Mouse (Mus musculus) right cerebral cortex, postnatal 14 days (tissue): ENCODE data around the gene Meis3.

ENCODE experiments used
- DNase-seq: peaks from one replicate; pipeline ENCODE4 v3.0.0; 2022

The Meis3 gene

DNA sequence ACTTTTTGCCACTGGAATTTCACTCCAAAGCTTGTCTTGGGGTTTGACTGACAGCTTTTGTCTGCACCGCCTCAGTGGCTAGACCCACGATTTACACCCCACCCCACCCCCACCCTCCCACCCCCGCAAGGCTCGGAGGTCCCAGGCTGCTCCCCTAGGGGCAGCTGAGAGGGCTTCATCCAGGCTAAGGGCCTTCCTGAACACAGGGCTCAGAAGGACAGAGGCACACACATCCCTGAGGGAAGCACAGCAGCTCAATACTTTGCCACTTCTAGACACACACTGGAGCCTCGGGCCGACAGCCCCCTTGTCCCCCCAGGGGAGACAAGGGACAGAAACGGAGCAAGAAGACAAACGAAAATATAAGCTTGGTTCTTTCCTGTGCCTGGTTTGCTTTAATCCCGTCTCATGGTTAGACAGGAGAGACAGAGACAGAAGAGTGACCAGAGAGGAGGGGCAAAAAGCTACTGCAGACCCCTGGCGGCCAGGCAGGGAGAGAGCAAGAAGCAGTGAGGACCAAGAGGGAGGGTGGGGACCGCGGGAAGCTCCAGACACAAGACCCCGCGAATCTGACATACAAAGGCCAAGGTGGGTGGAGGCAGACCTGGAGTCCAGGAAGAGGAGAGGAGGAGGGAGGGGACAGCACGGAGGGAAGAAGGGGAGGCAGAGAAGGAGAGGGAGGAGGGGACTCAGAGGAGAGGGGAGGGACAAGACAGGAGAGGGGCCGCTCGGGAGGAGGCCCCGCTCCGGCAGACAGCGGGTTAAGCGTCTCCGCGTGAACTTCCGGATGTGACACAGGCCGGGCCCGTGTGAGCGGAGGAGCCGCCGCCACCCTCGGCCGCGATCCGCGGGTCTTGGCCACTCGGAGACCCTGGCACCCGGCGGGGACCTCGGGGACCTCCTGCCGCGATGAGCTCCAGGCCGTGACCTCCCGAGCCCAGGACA lies at the start of gene Meis3:
TSS of gene Meis3 (plus strand) at position 494 of the 945 bp plus-strand sequence.
- peak; percentile 65 for DNase-seq

DNA sequence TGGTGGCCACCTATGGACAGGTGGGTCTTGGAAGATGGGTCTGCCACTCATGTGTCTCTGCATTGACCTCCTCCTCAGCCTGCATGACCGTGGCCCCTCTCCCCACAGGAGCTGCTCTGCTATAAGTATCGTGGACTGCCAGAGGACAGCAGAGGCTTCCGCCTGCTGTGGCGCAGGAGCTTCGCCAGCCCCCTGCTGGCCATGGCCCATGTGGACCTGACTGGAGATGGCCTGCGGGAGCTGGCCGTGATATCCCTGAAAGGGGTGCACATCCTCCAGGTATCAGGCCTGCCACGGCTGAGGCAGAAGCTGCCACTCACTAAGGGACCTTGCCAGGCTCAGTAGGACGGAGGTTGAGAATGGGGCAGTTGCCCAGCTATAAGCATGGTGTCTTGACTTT lies 49.1 kb upstream of the Meis3 start:
- DNase-seq, result no peak

DNA sequence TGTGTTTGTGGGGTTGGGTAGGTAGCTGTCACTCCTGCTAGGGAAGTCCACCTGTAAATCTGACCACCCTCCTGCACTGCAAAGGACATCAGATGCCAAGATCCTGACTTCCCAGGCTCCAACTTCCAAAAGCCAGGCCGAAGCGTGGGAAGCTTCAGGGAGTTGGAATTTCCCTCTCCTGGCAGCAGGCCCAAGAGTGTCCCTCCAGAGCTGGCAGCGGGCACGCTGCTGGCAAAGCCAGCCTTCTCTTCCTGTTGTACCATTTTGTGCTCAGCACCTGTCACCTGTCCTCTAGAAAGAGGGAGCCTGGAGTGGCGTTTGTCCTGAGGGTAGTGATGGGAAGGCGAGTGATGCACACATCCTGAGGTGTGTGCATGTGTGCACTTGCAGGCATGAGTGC lies 46.5 kb upstream of the Meis3 start:
- DNase-seq, result peak; percentile 57

DNA sequence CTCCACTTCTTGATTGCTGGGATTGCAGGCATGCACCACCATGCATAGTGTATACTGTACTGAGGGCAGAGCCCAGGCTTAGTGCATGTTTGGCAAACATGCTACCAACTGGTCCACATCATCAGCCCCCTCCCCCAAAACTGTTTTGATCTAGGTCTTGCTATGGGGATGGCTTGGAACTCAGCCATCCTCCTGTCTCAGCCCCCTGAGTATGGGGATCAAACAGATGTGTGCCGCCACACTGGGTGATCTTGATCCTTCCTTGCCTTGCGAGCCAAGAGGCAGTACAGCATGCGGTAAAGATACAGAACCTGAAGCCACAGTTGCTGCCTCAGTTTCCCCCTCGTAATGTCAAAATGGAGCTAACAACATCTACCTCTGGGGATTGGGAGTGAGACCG lies 46.0 kb upstream of the Meis3 start:
- DNase-seq, result no peak

DNA sequence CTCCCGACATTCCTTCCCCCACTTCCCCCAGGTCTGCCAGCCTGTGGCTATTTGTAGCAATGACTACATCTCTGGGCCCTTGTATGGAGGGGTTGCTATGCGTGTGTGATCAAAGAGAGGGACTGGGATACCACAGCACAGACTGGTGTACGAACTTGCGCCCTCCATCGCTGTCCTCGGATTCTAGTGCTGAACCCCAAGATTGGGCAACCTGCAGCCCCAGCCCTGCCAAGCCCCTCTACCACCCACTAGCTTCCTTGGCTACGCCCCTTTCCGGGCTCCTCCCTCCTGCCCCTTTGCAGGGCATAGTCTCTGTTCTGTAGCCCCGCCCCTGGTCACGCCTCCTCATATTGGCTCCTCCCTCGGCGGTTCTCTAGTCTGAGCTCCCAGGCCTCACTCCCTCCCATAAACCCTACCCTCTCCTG lies 45.5 kb upstream of the Meis3 start, which contains the start of gene Slc8a2:
TSS of gene Slc8a2 (plus strand) at position 406 of the 425 bp plus-strand sequence.
- peak; percentile 88 for DNase-seq

DNA sequence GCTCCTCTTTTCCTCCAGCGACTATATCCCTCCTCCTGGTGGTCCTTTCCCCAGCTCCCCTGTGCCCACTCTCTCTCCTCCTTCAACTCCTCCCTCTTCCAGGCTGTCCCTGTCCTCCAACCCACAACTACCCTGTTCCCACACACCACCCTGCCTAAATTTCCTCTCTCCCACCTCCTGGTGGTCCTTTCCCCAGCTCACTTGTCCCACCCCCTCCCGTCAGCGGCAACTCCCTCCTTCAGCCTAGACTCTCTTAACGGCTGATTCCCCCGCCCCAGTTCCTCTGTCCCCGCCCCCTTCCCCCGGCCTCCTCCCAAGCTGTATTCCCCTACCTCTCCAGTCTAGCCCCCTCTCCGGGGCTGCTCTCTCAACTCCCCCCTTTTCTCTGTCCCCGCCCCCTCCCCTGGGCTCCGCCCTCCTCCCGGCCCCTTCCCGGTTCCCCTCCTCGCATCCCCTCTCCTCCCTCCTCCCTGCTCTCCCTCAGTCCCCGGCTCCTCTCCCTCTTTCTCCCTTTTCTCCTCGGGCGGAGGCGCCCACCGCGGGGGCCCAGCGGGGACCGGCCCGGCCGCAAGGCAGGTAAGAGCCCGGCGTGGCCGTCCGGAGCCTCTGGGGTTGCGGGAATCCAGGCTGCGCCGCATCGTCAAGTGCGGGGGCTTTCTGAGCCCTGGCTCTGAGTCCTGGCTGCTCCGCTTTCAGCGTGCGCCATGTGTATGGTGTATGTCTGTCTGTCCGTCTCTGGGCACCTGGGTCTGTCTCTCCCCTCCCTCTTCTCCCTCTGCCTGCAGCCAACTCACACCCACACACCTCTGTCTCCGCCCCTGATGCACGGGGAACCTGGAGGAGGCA lies 44.8 kb upstream of the Meis3 start:
- peak; percentile 74 for DNase-seq

DNA sequence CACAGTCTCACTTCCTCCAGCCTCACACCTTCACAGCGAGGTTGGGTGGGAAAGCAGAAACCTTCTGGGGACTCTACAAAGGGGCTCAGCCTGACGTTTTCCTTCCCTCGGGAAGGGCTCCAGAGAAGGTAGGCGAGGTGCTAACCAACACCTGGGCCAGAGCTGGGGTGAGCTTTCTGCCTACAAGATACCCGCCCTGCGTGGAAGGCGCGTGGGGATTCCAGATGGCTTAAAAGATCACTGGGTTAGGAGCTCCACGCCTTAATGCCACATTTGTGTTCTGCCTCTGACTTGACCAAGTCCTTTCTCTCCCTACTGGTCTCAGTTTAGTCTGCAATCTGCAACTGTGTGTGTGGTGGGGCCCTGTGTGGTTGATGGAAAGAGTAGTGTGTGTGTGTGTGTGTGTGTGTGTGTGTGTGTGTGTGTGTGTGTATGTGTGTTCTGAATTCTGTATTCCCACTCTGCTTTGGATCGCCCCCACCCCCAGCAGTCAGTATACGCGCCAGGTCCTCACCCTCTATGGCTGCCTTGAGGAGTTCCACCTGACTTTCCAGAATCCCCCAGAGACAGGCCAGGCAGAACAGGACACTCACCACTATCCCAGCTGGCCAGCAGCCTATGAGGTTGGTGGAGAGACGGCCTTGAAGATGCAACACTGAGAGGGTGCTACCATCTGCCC lies 43.8 kb upstream of the Meis3 start:
- DNase-seq, result no peak

DNA sequence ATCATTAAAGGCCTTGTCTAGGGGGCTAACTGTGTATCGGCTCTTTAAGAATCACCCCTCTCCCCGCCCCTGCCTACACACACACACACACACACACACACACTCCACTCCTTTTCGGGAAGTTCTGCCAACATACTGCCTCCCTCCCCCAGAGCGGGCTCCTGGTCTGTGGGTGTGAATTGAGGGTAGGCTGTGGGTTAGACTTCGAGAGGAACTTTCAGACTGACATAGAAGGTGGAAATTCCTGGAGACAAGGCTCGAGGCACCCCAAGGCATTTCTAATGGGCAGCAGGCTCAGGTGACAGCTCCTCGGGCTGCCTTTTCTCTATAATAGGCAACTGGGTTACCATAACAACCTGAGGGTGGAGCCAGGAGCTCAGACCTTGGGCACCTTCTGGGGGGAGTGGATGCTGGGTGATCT lies 42.7 kb upstream of the Meis3 start:
- DNase-seq, result peak; percentile 40

DNA sequence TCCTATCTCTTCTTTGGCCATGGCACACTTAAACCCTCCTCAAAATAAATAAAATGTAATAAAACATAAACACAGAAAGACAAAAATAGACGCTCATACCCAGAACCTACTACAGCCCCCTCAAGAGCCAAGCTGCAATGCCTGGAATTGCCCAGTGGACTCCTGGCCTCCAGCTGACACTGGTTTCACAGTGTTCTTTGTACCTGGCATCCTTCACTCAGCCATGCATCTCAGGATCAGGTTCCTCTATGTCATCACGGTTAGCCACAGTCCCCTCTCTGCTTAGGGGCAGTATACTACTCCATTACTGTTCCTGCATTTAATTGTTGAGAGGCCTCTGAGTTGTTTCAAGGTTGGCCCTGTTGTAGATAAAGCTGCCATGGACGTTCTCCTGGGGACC lies 42.0 kb upstream of the Meis3 start:
- no peak for DNase-seq

DNA sequence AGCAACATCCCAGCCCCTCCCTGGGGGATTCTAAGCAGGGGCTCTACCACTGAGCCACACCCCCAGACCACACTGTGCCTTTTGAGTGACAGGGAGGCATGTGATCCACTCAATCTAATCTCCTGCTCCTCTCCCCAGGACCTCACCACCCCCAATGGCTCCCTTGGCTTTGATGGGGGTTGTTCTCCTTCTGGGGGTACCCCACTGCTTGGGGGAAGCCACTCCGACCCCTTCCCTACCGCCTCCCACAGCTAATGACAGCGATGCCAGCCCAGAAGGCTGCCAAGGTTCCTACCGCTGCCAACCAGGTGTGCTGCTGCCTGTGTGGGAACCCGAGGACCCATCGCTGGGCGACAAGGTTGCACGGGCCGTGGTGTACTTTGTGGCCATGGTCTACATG lies 41.2 kb upstream of the Meis3 start:
- no peak for DNase-seq

DNA sequence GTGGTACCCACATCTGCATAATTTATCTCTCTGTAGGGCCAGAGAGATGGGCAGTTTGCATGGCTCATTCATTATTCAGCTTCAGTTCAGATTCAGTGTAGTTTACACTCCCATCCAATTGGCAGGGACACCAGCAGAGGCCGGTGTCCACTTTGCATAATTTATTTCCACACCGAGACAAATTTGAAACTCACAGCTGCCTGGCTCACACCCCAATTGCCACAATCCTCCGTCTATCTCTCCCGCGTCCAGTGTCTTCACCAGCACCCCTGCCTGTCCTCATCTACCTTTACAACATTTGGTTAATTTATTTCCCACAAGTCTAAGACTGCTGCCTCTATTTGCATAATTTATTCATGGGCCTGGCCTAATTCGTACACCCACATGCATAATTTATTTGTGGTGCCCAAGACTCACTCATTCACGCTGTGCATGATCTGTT lies 39.9 kb upstream of the Meis3 start:
- DNase-seq, result no peak

DNA sequence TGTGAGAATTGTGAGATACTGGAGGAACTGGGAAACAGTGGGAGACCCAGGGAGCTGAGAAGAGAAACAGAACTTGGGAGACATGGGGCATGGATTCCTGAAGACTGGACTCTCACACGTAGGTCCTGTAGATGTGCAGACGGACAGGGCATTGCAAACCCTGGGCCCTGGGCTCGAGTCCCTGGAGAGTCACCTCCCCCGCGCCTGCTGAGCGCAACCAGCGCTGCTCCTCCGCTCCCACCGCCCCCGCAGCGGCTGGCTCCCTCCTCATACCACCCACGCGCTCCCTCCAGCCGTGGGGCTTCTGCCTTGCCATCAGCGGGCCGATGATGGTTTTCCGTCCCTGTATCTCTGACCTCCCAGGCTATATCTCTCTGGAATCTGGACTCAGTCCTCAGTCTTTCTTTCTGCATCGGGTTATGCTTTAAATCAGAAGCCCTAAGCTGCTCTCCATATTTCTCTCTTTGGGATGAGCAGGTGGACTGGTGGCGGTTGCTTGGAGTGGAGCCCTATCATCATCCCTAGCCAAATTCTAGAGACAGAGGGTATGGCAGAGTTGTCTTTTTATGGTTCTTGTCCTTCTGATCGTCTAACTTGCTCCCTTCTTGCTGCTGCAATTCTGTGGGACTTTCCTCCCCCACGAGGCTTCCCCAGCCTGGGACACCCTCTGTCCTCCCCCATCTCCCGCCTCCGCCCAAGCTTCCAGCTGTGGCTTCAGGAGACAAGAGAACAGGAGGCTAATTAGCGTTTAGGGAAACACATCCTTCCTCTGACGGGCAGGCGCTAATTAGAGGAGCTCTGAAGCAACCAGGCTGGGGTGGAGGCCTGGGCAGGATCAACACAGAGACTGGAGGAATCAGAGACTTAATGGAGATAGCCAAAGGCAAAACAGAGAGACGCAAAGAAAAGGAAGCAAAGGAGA lies 28.1 kb upstream of the Meis3 start:
- peak; percentile 72 for DNase-seq

DNA sequence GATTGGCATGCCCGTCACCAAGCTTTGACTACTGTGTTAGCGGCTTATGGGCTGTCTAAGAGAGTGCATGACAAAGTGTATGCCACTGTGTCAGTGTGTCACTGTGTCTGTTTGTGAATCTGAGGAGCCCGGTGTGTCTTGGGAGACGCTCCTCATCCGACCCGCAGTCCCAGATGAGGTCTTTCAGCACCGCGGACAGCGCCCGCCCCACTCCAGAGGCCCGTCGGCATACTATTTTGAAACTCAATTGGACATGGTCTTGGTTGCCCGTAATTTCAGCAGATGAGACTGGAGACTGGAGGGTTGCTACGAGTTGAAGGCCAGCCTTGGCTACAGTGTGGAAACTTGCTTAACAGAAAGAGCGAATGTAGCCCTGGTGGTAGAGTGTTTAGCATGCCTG lies 27.2 kb upstream of the Meis3 start:
- DNase-seq, result no peak

DNA sequence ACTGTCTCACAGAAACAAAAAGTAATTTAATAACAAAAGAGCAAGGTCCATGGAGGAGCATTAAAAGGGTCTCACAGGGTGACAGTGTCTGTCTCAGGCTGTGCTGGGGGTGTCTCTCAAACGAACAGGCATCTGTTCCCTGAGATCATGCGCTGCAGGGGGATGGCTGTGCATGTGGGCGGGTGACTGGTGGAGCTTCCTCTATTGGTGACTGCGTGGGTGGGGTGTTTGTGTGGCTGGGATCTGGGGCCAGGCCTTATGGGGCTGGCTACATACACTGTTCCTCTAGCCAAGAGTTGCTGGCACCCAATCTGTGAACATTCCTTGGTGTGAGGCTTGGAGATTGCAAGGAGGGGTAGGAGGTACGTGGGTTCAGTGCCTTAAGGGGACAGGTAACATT lies 25.6 kb upstream of the Meis3 start:
- DNase-seq, result peak; percentile 78

DNA sequence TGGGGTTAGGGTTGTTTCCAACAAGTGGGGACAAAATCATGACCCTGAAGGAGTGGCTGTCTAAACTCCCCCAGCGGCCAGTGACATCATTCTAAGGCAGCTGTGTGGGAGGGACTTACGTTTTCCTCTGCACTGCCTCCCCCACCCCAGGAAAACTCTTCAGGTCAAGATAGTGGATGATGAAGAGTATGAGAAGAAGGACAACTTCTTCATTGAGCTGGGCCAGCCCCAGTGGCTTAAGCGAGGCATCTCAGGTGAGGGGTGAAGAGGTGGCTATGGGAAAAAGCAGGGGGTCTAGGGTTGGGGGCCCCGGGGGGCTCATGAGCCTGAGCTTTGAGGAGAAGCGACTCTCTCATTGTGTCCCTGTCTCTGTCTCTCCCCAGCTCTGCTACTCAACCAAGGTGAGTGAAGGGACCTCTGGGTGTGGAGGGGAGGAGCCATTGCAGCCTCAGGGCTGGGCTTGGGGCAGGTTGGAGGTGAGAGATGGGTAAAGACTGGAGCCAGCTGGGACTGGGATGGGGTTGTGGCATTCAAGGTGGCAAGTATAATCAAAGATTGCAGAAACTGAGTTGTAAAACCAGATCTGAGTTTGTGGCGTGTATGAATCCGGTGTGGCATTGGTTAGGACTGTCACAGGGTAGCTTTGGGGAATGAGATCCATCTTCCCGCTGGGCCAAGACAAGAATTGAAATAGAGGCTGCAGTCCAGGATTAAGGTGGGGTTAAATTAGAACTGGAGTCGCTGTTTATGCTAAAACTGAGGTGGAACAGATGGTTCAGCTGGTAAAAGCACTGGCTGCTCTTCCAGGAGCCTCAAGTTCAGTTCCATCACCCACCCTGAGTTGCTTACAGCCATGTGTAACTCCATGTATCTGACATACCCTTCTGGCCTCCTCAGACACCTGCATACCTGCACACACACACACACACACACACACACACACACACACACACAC lies 24.4 kb upstream of the Meis3 start:
- DNase-seq, result no peak

DNA sequence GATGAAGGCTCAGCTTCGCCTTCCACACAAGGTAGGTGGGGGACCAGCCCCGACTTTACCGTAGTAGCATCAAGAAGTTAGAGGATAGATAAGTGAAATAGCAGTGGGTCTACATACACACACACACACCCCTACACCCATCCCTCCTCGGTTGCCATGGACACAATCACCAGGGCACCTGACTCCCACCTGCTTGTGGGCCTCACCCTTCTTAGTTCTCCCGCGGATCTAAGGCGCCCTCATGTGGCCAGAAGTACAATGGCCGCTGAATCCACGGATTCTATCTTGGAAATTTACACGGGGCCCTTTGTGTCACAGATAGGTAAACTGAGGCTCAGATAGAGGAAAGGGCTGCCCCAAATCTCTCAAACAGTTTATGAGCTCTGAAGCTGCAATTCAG lies 21.4 kb upstream of the Meis3 start:
- DNase-seq, result no peak

DNA sequence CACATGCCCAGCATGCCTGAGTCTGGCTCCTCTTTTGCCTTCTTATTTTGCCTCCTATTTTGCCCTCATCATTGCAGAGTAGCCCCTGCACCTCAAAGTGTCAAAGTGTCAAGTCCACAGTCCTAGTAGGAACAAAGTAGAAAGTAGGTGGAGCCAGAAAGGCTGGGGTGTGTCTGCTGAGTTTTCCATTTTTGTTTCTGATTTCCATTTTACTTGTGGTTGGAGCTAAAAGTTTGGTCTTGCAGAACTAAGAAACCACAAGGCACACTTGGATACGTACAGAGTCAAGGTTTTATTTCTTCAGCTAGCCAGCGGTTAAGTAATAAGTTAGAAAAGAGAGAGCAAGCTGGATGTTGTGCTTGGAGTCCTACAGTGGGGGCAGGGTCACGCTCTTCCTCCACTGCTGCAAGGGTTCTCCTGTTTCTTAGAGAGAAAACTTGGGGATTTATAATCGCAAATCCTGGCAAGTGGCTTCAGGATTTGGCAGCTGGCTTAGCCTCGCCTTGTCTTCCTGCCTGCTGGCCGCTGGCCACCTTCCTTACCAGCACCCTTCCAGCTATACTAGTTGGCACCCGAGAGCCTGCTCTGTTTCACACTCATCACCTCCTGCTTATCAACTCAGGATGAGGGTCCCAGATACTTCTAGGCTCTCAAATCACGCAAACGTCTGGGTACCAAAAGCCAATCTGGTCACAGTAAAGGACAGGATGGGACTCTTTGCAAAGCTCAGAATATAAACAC lies 19.6 kb upstream of the Meis3 start:
- DNase-seq, result no peak

DNA sequence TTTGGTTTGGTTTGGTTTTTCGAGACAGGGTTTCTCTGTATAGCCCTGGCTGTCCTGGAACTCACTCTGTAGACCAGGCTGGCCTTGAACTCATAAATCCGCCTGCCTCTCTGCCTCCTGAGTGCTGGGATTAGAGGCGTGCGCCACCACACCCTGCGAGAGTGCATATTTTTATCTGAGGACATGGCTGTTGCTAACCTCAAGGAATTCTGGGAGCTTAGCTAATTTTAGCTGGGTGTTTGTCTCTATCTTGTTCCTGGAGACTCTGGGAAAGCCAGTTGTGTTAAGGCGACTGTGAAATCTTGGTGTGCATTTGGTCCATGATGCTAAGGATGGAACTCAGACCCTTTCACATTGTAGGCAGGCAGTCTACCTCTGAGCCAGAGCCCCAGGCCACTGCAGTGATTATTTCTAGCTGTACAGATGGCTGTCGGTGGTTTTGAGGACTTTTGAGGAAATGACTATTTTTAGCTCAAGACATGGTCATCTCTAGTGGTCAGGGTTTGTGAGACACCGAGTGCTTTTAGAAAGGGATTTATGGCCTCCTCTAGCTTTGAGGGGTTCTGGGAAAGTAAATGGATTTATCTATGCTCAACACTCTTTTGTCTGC lies 18.7 kb upstream of the Meis3 start:
- DNase-seq, result no peak

DNA sequence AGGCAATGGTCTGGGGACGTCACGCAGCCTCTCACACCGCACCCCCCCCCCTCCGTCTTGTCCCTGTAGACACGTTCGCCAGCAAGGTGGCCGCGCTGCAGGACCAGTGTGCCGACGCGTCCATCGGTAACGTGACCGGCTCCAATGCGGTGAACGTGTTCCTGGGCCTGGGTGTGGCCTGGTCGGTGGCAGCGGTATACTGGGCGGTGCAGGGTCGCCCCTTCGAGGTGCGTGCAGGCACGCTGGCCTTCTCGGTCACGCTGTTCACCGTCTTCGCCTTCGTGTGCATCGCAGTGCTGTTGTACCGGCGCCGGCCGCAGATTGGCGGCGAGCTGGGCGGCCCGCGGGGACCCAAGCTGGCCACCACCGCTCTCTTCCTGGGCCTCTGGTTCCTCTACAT lies 16.2 kb upstream of the Meis3 start:
- DNase-seq, result no peak

DNA sequence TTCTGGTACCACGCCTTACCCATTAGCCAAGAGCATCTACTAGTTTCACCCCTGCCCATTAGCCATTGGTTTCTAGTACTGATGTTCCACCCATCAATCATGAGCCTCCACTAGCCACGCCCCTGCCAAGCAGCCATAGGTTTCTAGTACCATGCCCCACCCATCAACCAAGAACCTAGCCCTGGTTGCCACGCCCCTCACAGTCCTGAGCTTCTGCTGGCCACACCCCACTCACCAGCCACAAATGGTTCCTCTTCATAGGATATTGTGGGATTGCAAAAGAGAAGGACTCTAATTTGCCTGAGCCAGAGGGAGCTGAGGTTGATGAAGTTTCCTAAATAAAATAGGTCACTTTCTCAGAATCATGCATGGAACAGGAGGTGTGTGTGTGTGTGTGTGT lies 14.2 kb upstream of the Meis3 start:
- DNase-seq, result peak; percentile 61
